Mouse (Mus musculus): ENCODE results near the gene Tmem210. TPM values are rescaled to one million over a fixed set of nuclear protein-coding genes. Genes with fewer than 3 reads are reported as not detected.

Tmem210 gene
- total and polyA plus RNA-seq, 3 experiments = not detected

DNA sequence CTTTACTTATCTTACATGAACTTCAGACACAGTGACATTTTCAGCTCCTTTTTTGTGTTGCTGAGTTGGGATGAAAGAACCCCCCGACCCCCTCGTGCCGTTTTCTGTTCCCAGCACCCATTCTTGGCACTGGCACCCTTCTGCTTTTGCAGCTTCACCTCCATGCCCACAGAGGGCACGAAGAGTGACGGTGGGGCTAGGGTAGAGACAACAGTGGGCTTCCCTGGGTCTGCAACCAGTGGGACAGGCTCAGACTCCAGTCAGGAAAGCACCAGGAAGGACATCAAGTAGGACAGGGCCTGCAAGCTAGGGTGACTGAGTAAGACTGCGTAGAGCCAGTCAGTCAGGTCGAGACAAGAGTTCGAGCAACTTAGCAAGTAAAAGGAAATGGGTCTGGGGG is 47.6 kb upstream of the Tmem210 start:
- TF ChIP-seq CHD2 (IDR thresholded peaks at IDR 0.05; ENCODE audit: low read length) (no peak), MEF2A (IDR thresholded peaks at IDR 0.05; ENCODE audit: borderline replicate concordance, low read depth, low read length) (no peak), MXI1 (IDR thresholded peaks at IDR 0.05; ENCODE audit: low read depth, low read length) (no peak), USF2 (conservative IDR thresholded peaks at IDR 0.05; ENCODE audit: low read depth, low read length) (no peak), SIN3A (IDR thresholded peaks at IDR 0.05; ENCODE audit: low read length) (no peak), EP300 (IDR thresholded peaks at IDR 0.05; ENCODE audit: low read length) (no peak), JUN (IDR thresholded peaks at IDR 0.05; ENCODE audit: insufficient read depth, low read depth, low read length) (no peak), GABPA (IDR thresholded peaks at IDR 0.05; ENCODE audit: insufficient replicate concordance, low read depth, low read length) (no peak), JUND (conservative IDR thresholded peaks at IDR 0.05; ENCODE audit: low read depth, low read length) (no peak), POLR2AphosphoS2 (IDR thresholded peaks at IDR 0.05; ENCODE audit: low read depth, low read length) (no peak)
- dilution Hi-C loops (cut with MboI; ENCODE audit: extremely low pct_ligation_motif_present, extremely low pct_unique_long_range_greater_than_20kb, low sequenced_read_pairs) = no loop called here
- peak overlapping the region in 2 of 3 experiments; percentile 13 to 49 for H3K4me3 ChIP-seq (replicated peaks in 1 of 3; ENCODE audit: low read depth in 2 of 3, low read length in 2 of 3, poor library complexity in 1 of 3)
- no peak overlapping the region for H3K27ac ChIP-seq (ENCODE audit: insufficient read depth, low read depth)
- peaks cover 5 to 19% of the 10 kb centered on the region in 2 experiments for H3K36me3 ChIP-seq (replicated peaks in 1 of 2; ENCODE audit: control insufficient read depth in 1 of 2, insufficient read depth in 1 of 2, low read length in 1 of 2)
- DNase-seq (ENCODE audit: extremely low read depth) = no peak
- in situ Hi-C loops (cut with MboI; ENCODE audit: low pct_ligation_motif_present, low pct_unique_long_range_greater_than_20kb, low sequenced_read_pairs) = no loop called here
- H3K4me2 ChIP-seq (ENCODE audit: insufficient read depth, low read depth, poor library complexity, severe bottlenecking) = peak overlapping the region; percentile 89; the same call in 1 of the 2 replicates
- H3K79me2 ChIP-seq (replicated peaks; ENCODE audit: control insufficient read depth, extremely low read depth, insufficient read depth, poor library complexity, severe bottlenecking) = no peaks in the 10 kb centered on the region
- no peaks in the 10 kb centered on the region for H3K9me3 ChIP-seq (replicated peaks; ENCODE audit: low read length)
- 0 out of 2 replicates have a peak overlapping the region, but pooled peaks have one; percentile 3 for H3K9ac ChIP-seq (ENCODE audit: insufficient read depth, low read depth)
- peaks cover 56% of the 10 kb centered on the region for H3K27me3 ChIP-seq (replicated peaks)
- peaks cover 12 to 16% of the 10 kb centered on the region in 2 experiments for H3K4me1 ChIP-seq (ENCODE audit: control insufficient read depth in 1 of 2, insufficient read depth in 2 of 2)

DNA sequence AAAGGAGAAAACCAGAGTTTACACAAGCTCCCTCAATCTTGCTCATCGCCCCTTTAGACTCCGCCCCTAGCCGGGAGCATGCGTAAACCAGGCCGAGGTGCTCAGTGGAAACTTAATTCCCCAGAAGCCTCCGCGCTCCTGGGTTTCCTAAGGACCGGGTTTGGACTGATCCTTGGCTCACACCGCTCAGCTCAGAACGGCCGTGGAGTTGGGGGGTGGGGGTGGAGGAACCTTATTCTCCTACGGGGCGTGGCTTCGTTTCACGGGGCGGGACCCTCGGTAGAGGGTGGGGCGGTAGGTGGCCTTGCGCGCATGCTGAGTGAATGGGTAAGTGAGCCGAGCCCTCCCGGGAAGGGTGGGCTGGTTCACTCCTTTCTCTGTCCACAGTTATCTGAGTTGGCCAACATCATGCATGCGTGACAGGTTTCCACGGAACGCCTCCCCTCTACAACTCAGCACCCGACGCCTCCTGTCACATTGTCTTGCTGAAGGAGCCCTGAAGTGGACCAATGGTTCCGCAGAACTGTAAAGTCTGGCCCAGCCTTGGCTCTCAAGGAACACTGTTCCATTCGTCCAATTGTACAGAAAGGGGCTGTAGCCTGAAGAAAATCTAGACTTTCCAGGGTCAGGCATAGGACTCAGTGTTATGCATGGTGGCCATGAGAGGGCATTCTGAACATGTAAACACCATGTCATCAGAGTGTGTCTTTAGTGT is 47.1 kb upstream of the Tmem210 start:
- Histone ChIP-seq H3K4me2 (ENCODE audit: insufficient read depth, low read depth, poor library complexity, severe bottlenecking) (peak overlapping the region; percentile 89), H3K27ac (ENCODE audit: insufficient read depth, low read depth) (no peak overlapping the region), H3K4me1 (ENCODE audit: control insufficient read depth in 1 of 2, insufficient read depth in 2 of 2) (peaks cover 12 to 16% of the 10 kb centered on the region in 2 experiments), H3K4me3 (replicated peaks in 1 of 3; ENCODE audit: low read depth in 2 of 3, low read length in 2 of 3, poor library complexity in 1 of 3) (peak overlapping the region; percentile 29 to 49 (median 44)), H3K36me3 (replicated peaks in 1 of 2; ENCODE audit: control insufficient read depth in 1 of 2, insufficient read depth in 1 of 2, low read length in 1 of 2) (peaks cover 11 to 25% of the 10 kb centered on the region in 2 experiments), H3K79me2 (replicated peaks; ENCODE audit: control insufficient read depth, extremely low read depth, insufficient read depth, poor library complexity, severe bottlenecking) (no peaks in the 10 kb centered on the region), H3K9ac (ENCODE audit: insufficient read depth, low read depth) (peak overlapping the region; percentile 3; the same call in 1 of the 2 replicates), H3K27me3 (replicated peaks) (peaks cover 50% of the 10 kb centered on the region), H3K9me3 (replicated peaks; ENCODE audit: low read length) (no peaks in the 10 kb centered on the region)
- peak; percentile 74 for DNase-seq (ENCODE audit: extremely low read depth)
- dilution Hi-C loops (cut with MboI; ENCODE audit: extremely low pct_ligation_motif_present, extremely low pct_unique_long_range_greater_than_20kb, low sequenced_read_pairs) = no loop called here
- in situ Hi-C loops (cut with MboI; ENCODE audit: low pct_ligation_motif_present, low pct_unique_long_range_greater_than_20kb, low sequenced_read_pairs) = no loop called here
- TF ChIP-seq KAT2A (IDR thresholded peaks at IDR 0.05; ENCODE audit: insufficient replicate concordance, low read length) (no peak), JUND (conservative IDR thresholded peaks at IDR 0.05; ENCODE audit: low read depth, low read length) (no peak), ZNF384 (IDR thresholded peaks at IDR 0.05; ENCODE audit: low read depth, low read length) (no peak), USF1 (IDR thresholded peaks at IDR 0.05; ENCODE audit: low read depth, low read length) (no peak), E2F4 (IDR thresholded peaks at IDR 0.05; ENCODE audit: insufficient replicate concordance, low read depth, low read length) (no peak), NELFE (IDR thresholded peaks at IDR 0.05; ENCODE audit: low read depth, low read length) (0 out of 2 replicates have a peak, but pooled peaks have one; percentile 48), SIN3A (IDR thresholded peaks at IDR 0.05; ENCODE audit: low read length) (no peak), POLR2A (IDR thresholded peaks at IDR 0.05; ENCODE audit: low read depth, low read length) (peak; percentile 73), MEF2A (IDR thresholded peaks at IDR 0.05; ENCODE audit: borderline replicate concordance, low read depth, low read length) (no peak), TCF12 (IDR thresholded peaks at IDR 0.05; ENCODE audit: low read depth, low read length) (0 out of 2 replicates have a peak, but pooled peaks have one; percentile 41), USF2 (conservative IDR thresholded peaks at IDR 0.05; ENCODE audit: low read depth, low read length) (no peak), TBP (conservative IDR thresholded peaks at IDR 0.05; ENCODE audit: low read depth, low read length) (no peak), JUN (IDR thresholded peaks at IDR 0.05; ENCODE audit: insufficient read depth, low read depth, low read length) (no peak), IRF4 (IDR thresholded peaks at IDR 0.05; ENCODE audit: low read depth, low read length) (no peak), MAZ (IDR thresholded peaks at IDR 0.05; ENCODE audit: low read depth, low read length) (no peak), PAX5 (IDR thresholded peaks at IDR 0.05; ENCODE audit: low read length) (no peak), MAFK (IDR thresholded peaks at IDR 0.05; ENCODE audit: insufficient replicate concordance, low read length) (no peak), MAX (IDR thresholded peaks at IDR 0.05; ENCODE audit: low read length) (no peak; the same call in 1 of the 2 replicates), ZC3H11A (IDR thresholded peaks at IDR 0.05; ENCODE audit: low read depth, low read length) (no peak), RCOR1 (conservative IDR thresholded peaks at IDR 0.05; ENCODE audit: low read depth, low read length) (no peak), ELF1 (IDR thresholded peaks at IDR 0.05; ENCODE audit: low read depth, low read length) (no peak), CHD2 (IDR thresholded peaks at IDR 0.05; ENCODE audit: low read length) (no peak), ZMIZ1 (IDR thresholded peaks at IDR 0.05; ENCODE audit: low read depth, low read length) (no peak), POLR2AphosphoS2 (IDR thresholded peaks at IDR 0.05; ENCODE audit: low read depth, low read length) (no peak), CHD1 (IDR thresholded peaks at IDR 0.05; ENCODE audit: low read depth, low read length) (no peak), RAD21 (IDR thresholded peaks at IDR 0.05; ENCODE audit: low read depth, low read length) (no peak), CTCF (conservative IDR thresholded peaks at IDR 0.05 in 1 of 2, IDR thresholded peaks at IDR 0.05 in 1 of 2; ENCODE audit: low read depth in 2 of 2, low read length in 2 of 2) (no peak), MYC (IDR thresholded peaks at IDR 0.05; ENCODE audit: low read depth, low read length) (no peak)
